Mouse (Mus musculus) forebrain, embryonic 15.5 days (tissue): ENCODE data around the gene Spats2. TPM values are rescaled to one million over a fixed set of nuclear protein-coding genes. Genes with fewer than 3 reads are reported as not detected.
A peak's percentile ranks its signal among the peaks of the same experiment; 100 is the strongest.

Experiments
- ATAC-seq: fragments of 200-750 bp; cut with Nextera tagmentation; replicated peaks from 2 replicates; pipeline ENCODE4 v1.8.0; 2017; ENCODE audit warnings: mild to moderate bottlenecking, moderate TSS enrichment, moderate library complexity
- H3K27ac ChIP-seq: fragments of 300-500 bp; sonication (generic); replicated peaks from 2 replicates; pipeline ENCODE4 v1.5.1; 2015; ENCODE audit warnings: mild to moderate bottlenecking, inconsistent platforms
- H3K27me3 ChIP-seq: fragments of 300-500 bp; sonication (generic); 2 replicates; pipeline ENCODE4 v1.6.1; 2015; ENCODE audit warnings: inconsistent platforms
- H3K36me3 ChIP-seq: fragments of 300-500 bp; sonication (generic); 2 replicates; pipeline ENCODE4 v1.6.1; 2015; ENCODE audit warnings: mild to moderate bottlenecking, inconsistent platforms
- H3K4me1 ChIP-seq: fragments of 300-500 bp; sonication (generic); 2 replicates; pipeline ENCODE4 v1.6.1; 2015; ENCODE audit warnings: inconsistent platforms
- H3K4me2 ChIP-seq: fragments of 300-500 bp; sonication (generic); replicated peaks from 2 replicates; pipeline ENCODE4 v1.6.1; 2015; ENCODE audit warnings: mild to moderate bottlenecking, inconsistent platforms
- H3K4me3 ChIP-seq: fragments of 300-500 bp; sonication (generic); 2 replicates; pipeline ENCODE4 v1.5.1; 2015; ENCODE audit warnings: mild to moderate bottlenecking, inconsistent platforms
- H3K9ac ChIP-seq: fragments of 300-500 bp; sonication (generic); replicated peaks from 2 replicates; pipeline ENCODE4 v1.6.1; 2015; ENCODE audit warnings: mild to moderate bottlenecking, inconsistent platforms
- H3K9me3 ChIP-seq: fragments of 300-500 bp; sonication (generic); 2 replicates; pipeline ENCODE4 v1.6.1; 2016; ENCODE audit warnings: inconsistent platforms
- WGBS: fragments of 180-500 bp; shearing (Covaris S2); methylation state at CpG from one replicate; pipeline ENCODE4 v1.1.7; 2015; ENCODE audit warnings: mixed read lengths; 5-methylcytosine and 5-hydroxymethylcytosine counted together
- polyA plus RNA-seq: library from polyadenylated mRNA; unstranded; fragments of >200 nt; fragmentation: Nextera tagmentation; extraction: Ambion mirVana; gene quantifications from 2 replicates; pipeline ENCODE4 v1.2.1, GENCODE M21; 2015

Gene Spats2
- polyA plus RNA-seq, 1 experiment from 2014 or later, result 43.7 TPM

DNA sequence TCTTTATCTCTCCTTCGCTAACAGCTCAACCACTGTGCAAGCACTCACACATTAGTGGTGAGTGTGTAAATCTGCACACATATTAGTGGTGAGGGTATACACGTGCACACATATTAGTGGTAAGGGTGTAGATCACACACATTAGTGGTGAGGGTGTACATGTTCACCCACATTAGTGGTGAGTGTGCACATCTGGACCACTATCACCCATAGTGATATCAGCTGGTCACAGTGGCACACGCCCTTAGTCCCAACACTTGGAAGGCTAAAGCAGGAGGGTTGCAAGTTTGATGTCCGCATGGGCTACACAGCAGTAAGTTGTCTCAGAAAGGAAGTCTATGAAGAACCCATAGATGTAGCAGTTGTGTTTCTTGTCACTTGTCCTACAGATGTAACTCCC lies 91.9 kb downstream of the Spats2 start:
- Histone ChIP-seq H3K4me1 (peaks cover 7% of the 10 kb centered on the region), H3K4me3 (no peak overlapping the region), H3K27ac (no peak overlapping the region), H3K36me3 (peaks cover 15% of the 10 kb centered on the region), H3K27me3 (peaks cover 28% of the 10 kb centered on the region), H3K4me2 (no peak overlapping the region), H3K9ac (no peak overlapping the region), H3K9me3 (no peaks in the 10 kb centered on the region)
- 93% methylated on average over 4 of the region's 4 CpGs for WGBS
- no peak for ATAC-seq

DNA sequence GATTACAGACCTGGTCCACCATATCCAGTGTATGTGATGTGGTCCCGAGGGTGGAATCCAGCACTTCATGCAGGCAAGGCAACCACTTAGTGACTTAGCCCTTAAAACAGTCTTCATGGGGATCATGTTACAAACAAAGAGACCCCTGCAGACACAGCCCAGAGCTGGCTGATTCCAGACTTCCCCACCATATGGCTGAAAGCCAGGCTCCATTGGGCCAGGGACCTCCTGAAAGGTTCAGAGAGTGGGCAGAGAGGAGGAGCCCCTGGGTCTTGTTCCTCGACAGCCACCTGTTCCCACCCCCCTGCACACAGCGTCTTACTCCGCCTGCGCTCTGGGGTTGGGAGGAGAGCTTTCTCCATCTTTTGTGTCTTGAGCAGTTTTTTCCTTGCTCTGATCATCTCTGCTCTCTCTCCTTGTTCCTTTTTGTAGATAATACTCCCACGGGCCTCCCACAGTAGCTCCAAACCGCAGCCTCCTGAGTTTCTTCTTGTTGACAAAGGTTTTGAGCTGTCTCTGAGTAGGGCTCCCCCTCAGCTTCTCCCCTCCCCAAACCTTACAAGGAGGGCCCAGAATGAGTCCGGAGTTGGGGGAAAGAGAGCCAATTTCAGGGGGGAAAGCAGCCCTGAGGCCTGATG lies 95.7 kb downstream of the Spats2 start:
- Histone ChIP-seq H3K4me3 (no peak overlapping the region), H3K4me1 (peaks cover 44% of the 10 kb centered on the region), H3K9ac (no peak overlapping the region), H3K9me3 (no peaks in the 10 kb centered on the region), H3K36me3 (no peaks in the 10 kb centered on the region), H3K27ac (no peak overlapping the region), H3K4me2 (no peak overlapping the region), H3K27me3 (peaks cover 60% of the 10 kb centered on the region)
- 9% methylated on average over 8 of the region's 8 CpGs for WGBS
- no peak for ATAC-seq

GRCm38 (mm10) chr15:99222794-99223584 lies 97.3 kb downstream of the Spats2 start:
- Histone ChIP-seq H3K27ac (no peak overlapping the region), H3K36me3 (no peaks in the 10 kb centered on the region), H3K9ac (no peak overlapping the region), H3K4me2 (peak overlapping the region; percentile 73), H3K27me3 (peaks cover 75% of the 10 kb centered on the region), H3K4me3 (peak overlapping the region; percentile 47), H3K4me1 (peaks cover 44% of the 10 kb centered on the region), H3K9me3 (no peaks in the 10 kb centered on the region)
- 2% methylated on average over 18 of the region's 18 CpGs for WGBS
- no peak for ATAC-seq

DNA sequence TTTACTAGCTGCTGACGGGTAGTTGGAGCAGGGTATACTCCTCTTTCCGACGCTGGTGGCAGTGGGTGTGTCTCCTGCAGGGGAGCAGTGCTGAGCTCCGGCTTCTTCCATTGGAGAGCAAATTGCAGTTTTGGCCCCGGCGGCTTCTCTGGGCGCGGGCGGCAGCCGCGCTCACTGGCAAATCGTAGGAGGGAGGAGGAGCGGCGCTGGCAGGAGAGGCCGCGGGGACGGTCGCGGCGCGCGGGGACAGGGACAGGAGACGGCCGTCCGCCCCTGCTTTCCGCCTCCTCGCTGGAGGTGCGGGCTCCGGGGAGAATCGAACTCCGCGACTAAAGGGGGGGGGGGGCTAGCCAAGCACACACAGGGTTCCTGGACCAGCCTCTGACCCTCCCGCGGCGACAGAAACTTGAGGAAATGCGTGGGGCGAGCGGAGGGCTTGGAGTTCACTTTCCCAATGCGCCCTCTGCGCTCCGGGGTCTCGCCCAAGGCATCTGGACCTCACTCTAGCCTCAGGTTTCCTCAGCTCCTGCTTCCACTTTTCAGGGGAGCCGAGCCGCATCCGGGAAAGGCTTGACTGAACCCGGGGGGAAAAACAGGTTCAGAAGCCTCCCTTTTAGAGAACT lies 98.0 kb downstream of the Spats2 start:
- H3K4me3 ChIP-seq, result peak overlapping the region; percentile 47
- WGBS, result under 1% methylated on average over 44 of the region's 46 CpGs
- H3K4me2 ChIP-seq, result peak overlapping the region; percentile 73
- H3K36me3 ChIP-seq, result no peaks in the 10 kb centered on the region
- no peaks in the 10 kb centered on the region for H3K9me3 ChIP-seq
- peaks cover 82% of the 10 kb centered on the region for H3K27me3 ChIP-seq
- peaks cover 44% of the 10 kb centered on the region for H3K4me1 ChIP-seq
- H3K27ac ChIP-seq, result no peak overlapping the region
- peak overlapping the region; percentile 36 for H3K9ac ChIP-seq
- no peak for ATAC-seq

DNA sequence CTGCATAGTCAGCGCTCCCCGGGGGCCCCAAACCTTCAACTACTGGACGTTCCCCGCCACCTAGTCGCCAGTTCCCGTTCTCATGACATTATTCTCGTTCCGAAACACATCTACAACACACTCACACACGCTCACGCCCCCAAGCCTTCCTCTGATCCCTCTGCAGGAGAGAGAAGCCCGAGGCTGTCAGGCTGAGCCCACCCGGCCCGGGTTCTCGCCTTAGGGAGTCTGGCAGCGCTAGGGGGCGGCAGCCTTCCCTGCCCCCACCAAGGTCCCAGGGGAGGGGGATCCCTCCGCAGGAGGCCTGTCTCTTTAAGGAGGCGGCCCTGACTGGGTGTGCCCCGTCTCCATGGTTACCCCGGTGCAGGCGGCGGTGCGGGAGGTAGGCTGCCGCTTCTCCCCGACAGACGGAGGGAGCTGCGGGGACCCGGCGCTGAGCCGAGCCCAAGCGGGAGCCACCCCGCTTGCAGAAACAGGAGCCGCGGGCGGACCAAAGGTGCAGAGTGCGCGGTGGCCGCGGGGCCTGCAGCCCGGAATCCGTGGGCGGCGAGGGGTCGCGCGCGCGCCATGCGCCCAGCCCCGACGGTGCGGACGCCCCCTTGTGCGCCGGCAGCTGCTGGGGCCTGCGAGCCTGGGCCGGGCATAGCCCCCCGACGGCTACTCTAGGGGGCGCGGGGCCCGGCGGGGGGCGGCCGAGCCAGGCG lies 98.6 kb downstream of the Spats2 start, which contains the start of gene Kcnh3:
Gene Kcnh3 (plus strand): TSS at position 654 of the 704 bp plus-strand sequence.
- peaks cover 87% of the 10 kb centered on the region for H3K27me3 ChIP-seq
- peak within 1 kb of the TSS; percentile 36 for H3K9ac ChIP-seq
- H3K9me3 ChIP-seq, result no peaks in the 10 kb centered on the region
- peak; percentile 68 for ATAC-seq
- H3K27ac ChIP-seq, result peak within 1 kb of the TSS; percentile 57
- WGBS, result under 1% methylated on average over 61 of the region's 66 CpGs
- H3K36me3 ChIP-seq, result no peaks in the 10 kb centered on the region
- H3K4me2 ChIP-seq, result peak within 1 kb of the TSS; percentile 73
- peak within 1 kb of the TSS; percentile 47 for H3K4me3 ChIP-seq
- H3K4me1 ChIP-seq, result peaks cover 44% of the 10 kb centered on the region

GRCm38 (mm10) chr15:99225081-99225810 lies 99.5 kb downstream of the Spats2 start:
- under 1% methylated on average over 22 of the region's 22 CpGs for WGBS
- Histone ChIP-seq H3K27me3 (peaks cover 85% of the 10 kb centered on the region), H3K9ac (no peak overlapping the region; the same call in 1 of the 2 replicates), H3K4me2 (peak overlapping the region; percentile 73), H3K4me3 (peak overlapping the region; percentile 47), H3K27ac (peak overlapping the region; percentile 57), H3K4me1 (peaks cover 44% of the 10 kb centered on the region), H3K36me3 (no peaks in the 10 kb centered on the region), H3K9me3 (no peaks in the 10 kb centered on the region)
- peak; percentile 78 for ATAC-seq

- no peak for ATAC-seq
- H3K36me3 ChIP-seq, result no peaks in the 10 kb centered on the region
- peaks cover 83% of the 10 kb centered on the region for H3K27me3 ChIP-seq
- H3K9me3 ChIP-seq, result no peaks in the 10 kb centered on the region
- peak overlapping the region; percentile 47 for H3K4me3 ChIP-seq
- H3K4me1 ChIP-seq, result peaks cover 44% of the 10 kb centered on the region
- 17% methylated on average over 14 of the region's 14 CpGs for WGBS
- peak overlapping the region; percentile 73 for H3K4me2 ChIP-seq
- peak overlapping the region; percentile 57 for H3K27ac ChIP-seq
- no peak overlapping the region; the same call in 1 of the 2 replicates for H3K9ac ChIP-seq
Measured at GRCm38 (mm10) chr15:99226090-99226489, 100.4 kb downstream of the Spats2 start.

DNA sequence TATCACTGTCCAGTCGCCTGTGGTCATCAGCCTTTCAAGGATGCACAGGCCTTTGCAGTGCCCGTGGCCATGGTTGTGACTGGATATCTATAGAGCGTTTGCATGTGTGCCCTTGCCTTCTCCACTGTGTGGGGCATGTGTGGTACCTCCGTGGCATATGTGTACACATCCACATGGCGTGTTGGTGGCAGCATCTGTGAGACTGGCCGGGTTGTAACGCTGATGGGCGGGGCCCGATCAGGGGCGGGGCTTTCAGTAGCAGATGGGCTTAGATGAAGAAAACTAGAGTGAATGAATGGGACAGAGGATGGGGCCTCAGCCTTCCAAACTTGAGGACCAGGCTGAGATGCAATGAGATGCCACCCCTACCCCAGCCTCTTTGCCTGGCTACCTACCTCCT lies 106.3 kb downstream of the Spats2 start:
- no peaks in the 10 kb centered on the region for H3K9me3 ChIP-seq
- ATAC-seq, result no peak
- H3K4me2 ChIP-seq, result no peak overlapping the region
- no peaks in the 10 kb centered on the region for H3K4me1 ChIP-seq
- 68% methylated on average over 10 of the region's 10 CpGs for WGBS
- no peak overlapping the region for H3K9ac ChIP-seq
- H3K27me3 ChIP-seq, result peaks cover 30% of the 10 kb centered on the region
- no peaks in the 10 kb centered on the region for H3K36me3 ChIP-seq
- no peak overlapping the region for H3K27ac ChIP-seq
- H3K4me3 ChIP-seq, result no peak overlapping the region

- Histone ChIP-seq H3K4me3 (no peak overlapping the region), H3K27ac (no peak overlapping the region), H3K4me2 (no peak overlapping the region), H3K9me3 (no peaks in the 10 kb centered on the region), H3K36me3 (no peaks in the 10 kb centered on the region), H3K4me1 (no peaks in the 10 kb centered on the region), H3K27me3 (peaks cover 13% of the 10 kb centered on the region; the same call in 1 of the 2 replicates), H3K9ac (no peak overlapping the region)
- ATAC-seq, result no peak
- WGBS, result 70% methylated on average over 17 of the region's 17 CpGs
Measured at GRCm38 (mm10) chr15:99233719-99234118, 108.0 kb downstream of the Spats2 start.

GRCm38 (mm10) chr15:99234326-99235010 lies 108.8 kb downstream of the Spats2 start:
- Histone ChIP-seq H3K4me3 (no peak overlapping the region), H3K9ac (no peak overlapping the region), H3K36me3 (no peaks in the 10 kb centered on the region), H3K9me3 (no peaks in the 10 kb centered on the region), H3K4me2 (no peak overlapping the region), H3K4me1 (no peaks in the 10 kb centered on the region), H3K27ac (no peak overlapping the region), H3K27me3 (peaks cover 5% of the 10 kb centered on the region; the same call in 1 of the 2 replicates)
- ATAC-seq, result no peak
- 57% methylated on average over 12 of the region's 12 CpGs for WGBS

DNA sequence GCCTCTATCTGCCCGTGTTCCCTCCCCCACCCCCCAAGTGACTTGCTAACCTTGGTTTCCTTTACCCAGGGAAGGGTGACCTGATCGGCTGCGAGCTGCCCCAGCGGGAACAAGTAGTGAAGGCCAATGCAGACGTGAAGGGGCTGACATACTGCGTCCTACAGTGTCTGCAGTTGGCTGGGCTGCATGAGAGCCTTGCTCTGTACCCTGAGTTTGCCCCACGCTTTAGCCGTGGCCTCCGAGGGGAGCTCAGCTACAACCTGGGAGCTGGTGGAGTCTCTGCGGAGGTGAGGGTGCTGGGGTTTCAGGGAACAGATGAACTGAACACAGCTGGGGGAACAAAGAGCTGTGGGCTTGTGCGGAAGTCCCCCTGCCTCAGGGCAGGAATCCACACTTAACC lies 112.3 kb downstream of the Spats2 start:
- Histone ChIP-seq H3K36me3 (peaks cover 17% of the 10 kb centered on the region), H3K9me3 (no peaks in the 10 kb centered on the region), H3K27ac (no peak overlapping the region), H3K4me2 (no peak overlapping the region), H3K9ac (no peak overlapping the region), H3K4me1 (no peaks in the 10 kb centered on the region), H3K4me3 (no peak overlapping the region), H3K27me3 (no peaks in the 10 kb centered on the region)
- WGBS, result 63% methylated on average over 11 of the region's 11 CpGs
- ATAC-seq, result no peak
